Mouse (Mus musculus): ENCODE measurements around the gene Trib3. TPM values are rescaled to one million over a fixed set of nuclear protein-coding genes. Genes with fewer than 3 reads are reported as not detected.

The Trib3 gene
- polyA plus RNA-seq, 1 experiment from 2014 or later: 6.5 TPM

DNA sequence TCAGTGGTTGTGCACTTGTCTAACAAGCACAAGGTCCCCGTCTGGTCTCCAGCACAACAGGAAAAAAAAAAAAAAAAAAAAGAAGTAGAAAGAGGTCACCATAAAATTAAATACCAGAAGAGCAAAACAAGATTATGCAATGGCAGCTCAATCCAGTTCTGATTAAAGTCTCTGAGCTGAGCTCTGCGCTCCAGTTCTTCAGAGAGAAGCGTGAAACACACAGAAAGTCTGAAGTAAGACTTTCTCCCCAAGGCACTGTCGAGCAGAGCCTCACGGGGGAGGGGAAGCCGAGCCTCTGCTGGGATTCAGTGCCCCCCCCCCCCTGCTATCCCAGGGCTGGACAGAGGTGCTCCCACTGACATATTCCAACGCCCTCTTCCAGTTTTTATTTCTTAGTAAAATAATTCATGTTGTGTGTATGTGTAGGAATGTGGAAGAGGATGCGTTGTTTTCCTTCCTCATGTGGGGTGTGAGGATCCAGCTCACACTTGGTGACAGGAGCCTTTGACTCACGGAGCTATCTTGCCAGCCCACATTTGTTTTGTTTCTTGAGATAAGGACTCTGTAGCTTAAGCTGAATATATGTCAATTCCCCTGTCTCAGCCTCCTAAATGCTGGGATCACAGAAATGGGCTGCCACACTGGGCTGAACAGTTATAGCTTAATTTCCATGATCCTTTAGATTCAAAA lies 3.1 kb upstream of the Trib3 start:
- no peak overlapping the region for H3K4me3 ChIP-seq (replicated peaks)
- 0 out of 2 replicates have a peak, but pooled peaks cover 3% of the 10 kb centered on the region for H3K27me3 ChIP-seq
- no peaks in the 10 kb centered on the region for H3K9me3 ChIP-seq (replicated peaks)
- H3K27ac ChIP-seq (replicated peaks): no peak overlapping the region
- no peaks in the 10 kb centered on the region for H3K36me3 ChIP-seq
- WGBS: 30% methylated on average over 9 of the region's 9 CpGs
- ATAC-seq (ENCODE audit: insufficient number of reproducible peaks, low FRiP score, low TSS enrichment, low read depth): no peak
- no peak overlapping the region for H3K4me2 ChIP-seq (replicated peaks)
- peaks cover 13% of the 10 kb centered on the region for H3K4me1 ChIP-seq
- no peak overlapping the region for H3K9ac ChIP-seq

DNA sequence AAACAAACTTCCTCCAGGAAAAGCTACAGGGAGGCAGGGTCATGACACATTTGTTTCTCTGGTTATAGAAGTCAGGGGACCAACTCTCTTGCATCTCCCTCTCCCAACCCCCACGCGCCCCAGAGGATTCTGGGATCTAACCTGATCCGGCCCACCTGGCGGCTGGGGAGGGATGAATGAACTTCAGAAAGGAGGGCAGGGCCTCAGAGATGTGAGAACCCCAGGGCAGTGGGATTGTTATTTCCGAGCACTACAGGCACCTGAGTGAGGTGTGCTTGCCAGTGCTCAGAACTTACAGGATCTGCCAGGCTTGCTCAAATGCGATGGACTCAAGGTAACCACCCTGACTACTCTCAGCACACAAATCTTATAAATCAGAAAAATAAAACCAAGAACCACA lies 1.6 kb upstream of the Trib3 start:
- H3K4me2 ChIP-seq (replicated peaks): no peak overlapping the region
- no peak overlapping the region for H3K9ac ChIP-seq
- H3K4me1 ChIP-seq: peaks cover 13% of the 10 kb centered on the region
- H3K27me3 ChIP-seq: 0 out of 2 replicates have a peak, but pooled peaks cover 3% of the 10 kb centered on the region
- H3K27ac ChIP-seq (replicated peaks): no peak overlapping the region
- H3K4me3 ChIP-seq (replicated peaks): no peak overlapping the region
- no peaks in the 10 kb centered on the region for H3K9me3 ChIP-seq (replicated peaks)
- no peaks in the 10 kb centered on the region for H3K36me3 ChIP-seq
- WGBS: 56% methylated on average over 6 of the region's 6 CpGs
- ATAC-seq (ENCODE audit: insufficient number of reproducible peaks, low FRiP score, low TSS enrichment, low read depth): no peak

DNA sequence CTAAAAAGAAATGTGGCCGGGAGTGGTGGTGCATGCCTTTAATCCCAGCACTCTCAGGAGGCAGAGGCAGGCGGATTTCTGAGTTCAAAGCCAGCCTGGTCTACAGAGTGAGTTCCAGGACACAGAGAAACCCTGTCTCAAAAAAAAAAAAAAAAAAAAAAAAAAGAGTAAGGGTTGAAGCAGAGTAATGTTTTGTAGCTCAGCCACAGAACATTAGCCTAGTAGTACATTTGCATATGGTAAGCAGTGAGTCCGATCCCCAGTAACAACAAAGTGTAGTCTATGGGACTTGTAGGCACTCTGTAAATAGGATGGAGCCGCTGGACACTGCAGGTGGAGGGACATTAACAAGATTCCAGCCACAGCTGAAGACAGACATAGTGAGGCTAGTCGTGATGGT lies 1.1 kb upstream of the Trib3 start:
- no peaks in the 10 kb centered on the region for H3K9me3 ChIP-seq (replicated peaks)
- no peak for ATAC-seq (ENCODE audit: insufficient number of reproducible peaks, low FRiP score, low TSS enrichment, low read depth)
- no peak overlapping the region for H3K27ac ChIP-seq (replicated peaks)
- H3K4me2 ChIP-seq (replicated peaks): no peak overlapping the region
- H3K36me3 ChIP-seq: no peaks in the 10 kb centered on the region
- no peak overlapping the region for H3K4me3 ChIP-seq (replicated peaks)
- H3K4me1 ChIP-seq: peaks cover 13% of the 10 kb centered on the region
- no peak overlapping the region for H3K9ac ChIP-seq
- WGBS: 63% methylated on average over 5 of the region's 5 CpGs
- H3K27me3 ChIP-seq: 0 out of 2 replicates have a peak, but pooled peaks cover 3% of the 10 kb centered on the region

DNA sequence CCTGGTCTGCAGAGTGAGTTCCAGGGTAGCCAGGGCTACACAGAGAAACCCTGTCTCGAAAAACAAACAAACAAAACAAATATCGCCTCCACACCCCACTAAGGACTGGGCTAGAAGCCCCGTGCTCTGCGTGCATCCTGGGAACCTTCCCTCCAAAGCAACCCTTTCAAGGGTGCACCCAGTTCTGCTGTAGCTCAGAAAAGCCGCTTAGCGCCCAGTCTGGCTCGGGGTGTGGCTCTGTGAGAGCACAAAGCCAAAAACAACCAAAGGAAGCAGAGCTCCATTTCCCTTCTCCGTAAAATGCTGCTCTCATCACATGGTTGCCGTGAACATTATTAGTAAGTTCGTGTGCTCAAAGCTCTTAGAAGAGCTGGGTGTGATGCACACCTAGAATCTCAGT lies 529 bp upstream of the Trib3 start:
- H3K4me2 ChIP-seq (replicated peaks): peak overlapping the region; percentile 95
- peak overlapping the region; percentile 56 for H3K4me3 ChIP-seq (replicated peaks)
- H3K27ac ChIP-seq (replicated peaks): no peak overlapping the region
- H3K4me1 ChIP-seq: peaks cover 13% of the 10 kb centered on the region
- 0 out of 2 replicates have a peak, but pooled peaks cover 3% of the 10 kb centered on the region for H3K27me3 ChIP-seq
- WGBS: 9% methylated on average over 10 of the region's 10 CpGs
- H3K9me3 ChIP-seq (replicated peaks): no peaks in the 10 kb centered on the region
- peak overlapping the region; percentile 24; the same call in 1 of the 2 replicates for H3K9ac ChIP-seq
- ATAC-seq (ENCODE audit: insufficient number of reproducible peaks, low FRiP score, low TSS enrichment, low read depth): no peak
- no peaks in the 10 kb centered on the region for H3K36me3 ChIP-seq

DNA sequence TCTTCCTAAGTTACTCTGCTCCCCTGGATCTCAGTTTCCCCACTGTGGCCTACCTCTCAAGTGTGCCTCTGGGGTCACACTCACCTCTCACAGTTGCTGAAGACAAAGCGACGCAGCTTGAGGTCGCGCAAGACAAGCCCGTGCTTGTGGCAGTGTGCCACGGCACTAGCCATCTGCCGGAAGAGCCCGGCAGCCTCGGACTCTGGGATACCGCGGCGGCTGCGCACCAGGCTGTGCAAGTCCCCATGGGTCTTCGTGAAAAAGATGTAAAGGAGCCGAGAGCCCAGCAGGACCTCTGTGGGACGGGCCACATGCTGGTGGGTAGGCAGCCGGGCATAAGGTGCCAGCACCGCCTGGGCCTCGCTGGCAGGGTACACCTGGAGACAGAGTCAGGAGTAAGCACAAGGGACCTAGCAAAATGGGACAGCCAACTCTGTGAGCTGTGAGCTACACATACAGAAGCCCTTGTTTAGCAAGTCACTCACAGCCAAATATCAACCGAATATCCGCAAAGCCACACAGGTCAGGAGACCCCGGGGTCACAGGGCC lies 4.1 kb downstream of the Trib3 start:
- peaks cover 13% of the 10 kb centered on the region for H3K4me1 ChIP-seq
- H3K4me3 ChIP-seq (replicated peaks): no peak overlapping the region

DNA sequence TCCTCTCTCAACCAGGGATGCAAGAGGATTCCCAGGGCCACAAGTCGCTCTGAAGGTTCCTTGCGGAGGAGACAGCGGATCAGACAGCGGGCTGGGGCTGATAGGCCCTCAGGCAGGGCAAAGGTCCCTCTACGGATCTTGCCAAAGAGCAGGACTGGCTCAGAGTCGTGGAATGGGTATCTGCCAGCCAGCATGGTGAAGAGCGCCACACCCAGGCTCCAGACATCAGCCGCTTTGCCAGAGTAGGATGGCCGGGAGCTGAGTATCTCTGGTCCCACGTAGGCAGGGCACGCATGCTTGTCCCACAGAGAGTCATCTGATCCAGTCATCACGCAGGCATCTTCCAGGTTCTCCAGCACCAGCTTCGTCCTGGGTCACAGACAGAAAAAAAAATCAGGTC lies 5.5 kb downstream of the Trib3 start:
- no peaks in the 10 kb centered on the region for H3K36me3 ChIP-seq
- no peak overlapping the region for H3K4me2 ChIP-seq (replicated peaks)
- H3K27ac ChIP-seq (replicated peaks): no peak overlapping the region
- no peak overlapping the region for H3K4me3 ChIP-seq (replicated peaks)
- 74% methylated on average over 13 of the region's 13 CpGs for WGBS
- no peak for ATAC-seq (ENCODE audit: insufficient number of reproducible peaks, low FRiP score, low TSS enrichment, low read depth)
- no peak overlapping the region for H3K9ac ChIP-seq
- H3K4me1 ChIP-seq: peaks cover 4% of the 10 kb centered on the region
- 0 out of 2 replicates have a peak, but pooled peaks cover 5% of the 10 kb centered on the region for H3K27me3 ChIP-seq
- H3K9me3 ChIP-seq (replicated peaks): no peaks in the 10 kb centered on the region

More for the DNA sequence above, 4.1 kb downstream of the Trib3 start:
- no peak for ATAC-seq (ENCODE audit: insufficient number of reproducible peaks, low FRiP score, low TSS enrichment, low read depth)
- H3K4me2 ChIP-seq (replicated peaks): no peak overlapping the region
- no peak overlapping the region for H3K9ac ChIP-seq
- H3K36me3 ChIP-seq: no peaks in the 10 kb centered on the region
- WGBS: 88% methylated on average over 22 of the region's 22 CpGs
- 0 out of 2 replicates have a peak, but pooled peaks cover 3% of the 10 kb centered on the region for H3K27me3 ChIP-seq
- H3K27ac ChIP-seq (replicated peaks): no peak overlapping the region
- no peaks in the 10 kb centered on the region for H3K9me3 ChIP-seq (replicated peaks)

DNA sequence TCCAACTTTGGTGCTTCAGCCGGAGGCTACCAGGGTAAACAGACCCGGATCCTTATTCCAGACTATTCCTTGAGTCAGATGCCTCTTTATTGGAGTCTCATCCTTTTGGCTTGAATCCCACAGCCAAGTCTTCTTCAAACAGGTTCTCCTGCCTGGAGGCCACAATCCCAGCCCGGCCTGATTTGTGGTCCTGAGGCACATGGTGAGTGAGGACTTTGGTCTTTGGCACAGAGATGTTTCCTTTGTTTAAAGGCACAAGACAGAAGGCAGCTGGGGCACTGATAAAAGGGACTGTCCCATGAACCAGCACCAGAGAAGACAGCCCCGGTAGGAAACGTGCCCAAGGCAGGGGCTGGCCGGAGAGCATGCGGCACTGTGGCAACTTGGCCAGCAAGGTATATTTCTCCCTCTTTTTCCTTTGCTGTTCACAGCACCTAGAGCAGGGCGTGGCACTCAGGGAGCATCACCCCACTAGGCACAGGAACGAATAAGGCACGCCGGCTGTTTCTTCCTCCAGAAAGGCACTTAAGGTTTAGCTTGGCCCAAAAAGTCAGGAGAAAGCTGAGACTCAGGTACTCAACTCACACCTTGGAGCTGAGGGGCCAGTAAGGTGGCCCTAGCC lies 6.1 kb downstream of the Trib3 start:
- no peak overlapping the region for H3K4me3 ChIP-seq (replicated peaks)
- no peaks in the 10 kb centered on the region for H3K9me3 ChIP-seq (replicated peaks)
- H3K27ac ChIP-seq (replicated peaks): no peak overlapping the region
- H3K36me3 ChIP-seq: no peaks in the 10 kb centered on the region
- H3K4me2 ChIP-seq (replicated peaks): no peak overlapping the region
- 82% methylated on average over 11 of the region's 11 CpGs for WGBS
- H3K9ac ChIP-seq: no peak overlapping the region
- no peak for ATAC-seq (ENCODE audit: insufficient number of reproducible peaks, low FRiP score, low TSS enrichment, low read depth)
- H3K27me3 ChIP-seq: 0 out of 2 replicates have a peak, but pooled peaks cover 5% of the 10 kb centered on the region
- H3K4me1 ChIP-seq: no peaks in the 10 kb centered on the region

DNA sequence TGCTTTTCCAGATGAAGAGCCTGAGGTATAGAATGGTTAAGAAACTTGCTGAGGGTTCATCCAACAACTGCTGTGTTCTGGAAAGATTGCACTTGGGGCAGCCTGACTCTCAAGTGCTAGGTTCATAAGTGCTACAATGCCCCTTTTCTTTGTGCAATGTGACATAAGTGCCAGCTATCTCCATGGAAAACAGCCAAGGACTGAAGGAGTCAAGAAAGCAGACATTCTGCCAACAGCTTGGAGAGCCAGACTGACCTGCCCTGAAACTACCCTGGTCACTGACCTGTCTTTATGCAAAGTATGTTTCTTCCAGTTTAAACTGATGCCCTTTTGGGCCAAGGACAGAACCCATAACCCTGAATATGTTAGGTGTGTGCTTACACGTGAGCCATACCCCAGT lies 7.0 kb downstream of the Trib3 start:
- no peak overlapping the region for H3K27ac ChIP-seq (replicated peaks)
- no peak overlapping the region for H3K4me2 ChIP-seq (replicated peaks)
- H3K36me3 ChIP-seq: no peaks in the 10 kb centered on the region
- no peak overlapping the region for H3K9ac ChIP-seq
- H3K9me3 ChIP-seq (replicated peaks): no peaks in the 10 kb centered on the region
- H3K4me1 ChIP-seq: no peaks in the 10 kb centered on the region
- WGBS: 70% methylated on average over 1 of the region's 1 CpGs
- no peak overlapping the region for H3K4me3 ChIP-seq (replicated peaks)
- no peak for ATAC-seq (ENCODE audit: insufficient number of reproducible peaks, low FRiP score, low TSS enrichment, low read depth)
- 0 out of 2 replicates have a peak, but pooled peaks cover 5% of the 10 kb centered on the region for H3K27me3 ChIP-seq

DNA sequence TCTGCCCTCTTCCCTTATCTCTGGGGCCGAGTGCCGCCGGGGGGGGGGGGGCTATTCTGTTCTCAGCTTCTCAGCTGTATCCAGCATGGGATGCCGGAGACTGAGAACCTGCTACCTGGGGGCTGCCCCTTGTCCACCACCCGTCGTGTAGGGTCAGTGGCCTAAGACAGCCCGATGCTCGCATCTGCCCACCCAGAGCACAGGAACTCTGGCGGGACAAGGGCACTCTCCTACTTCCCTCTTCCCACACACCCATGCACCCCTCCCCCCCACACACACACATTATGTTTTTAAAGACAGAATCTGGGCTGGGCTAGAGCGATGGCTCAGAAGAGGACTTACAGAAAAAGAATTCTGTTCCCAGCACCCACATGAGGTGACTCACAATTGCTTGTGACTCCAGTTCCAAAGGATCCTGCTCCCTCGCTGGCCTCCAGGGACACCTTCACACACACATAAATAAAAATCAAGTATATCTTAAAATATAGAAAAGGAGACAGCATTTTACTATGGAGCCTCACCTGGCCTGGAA lies 8.5 kb downstream of the Trib3 start:
- no peaks in the 10 kb centered on the region for H3K36me3 ChIP-seq
- no peak for ATAC-seq (ENCODE audit: insufficient number of reproducible peaks, low FRiP score, low TSS enrichment, low read depth)
- no peak overlapping the region for H3K4me2 ChIP-seq (replicated peaks)
- WGBS: 46% methylated on average over 11 of the region's 11 CpGs
- no peak overlapping the region for H3K4me3 ChIP-seq (replicated peaks)
- H3K9me3 ChIP-seq (replicated peaks): no peaks in the 10 kb centered on the region
- 0 out of 2 replicates have a peak, but pooled peaks cover 5% of the 10 kb centered on the region for H3K27me3 ChIP-seq
- no peak overlapping the region for H3K9ac ChIP-seq
- H3K27ac ChIP-seq (replicated peaks): no peak overlapping the region
- H3K4me1 ChIP-seq: peaks cover 10% of the 10 kb centered on the region

DNA sequence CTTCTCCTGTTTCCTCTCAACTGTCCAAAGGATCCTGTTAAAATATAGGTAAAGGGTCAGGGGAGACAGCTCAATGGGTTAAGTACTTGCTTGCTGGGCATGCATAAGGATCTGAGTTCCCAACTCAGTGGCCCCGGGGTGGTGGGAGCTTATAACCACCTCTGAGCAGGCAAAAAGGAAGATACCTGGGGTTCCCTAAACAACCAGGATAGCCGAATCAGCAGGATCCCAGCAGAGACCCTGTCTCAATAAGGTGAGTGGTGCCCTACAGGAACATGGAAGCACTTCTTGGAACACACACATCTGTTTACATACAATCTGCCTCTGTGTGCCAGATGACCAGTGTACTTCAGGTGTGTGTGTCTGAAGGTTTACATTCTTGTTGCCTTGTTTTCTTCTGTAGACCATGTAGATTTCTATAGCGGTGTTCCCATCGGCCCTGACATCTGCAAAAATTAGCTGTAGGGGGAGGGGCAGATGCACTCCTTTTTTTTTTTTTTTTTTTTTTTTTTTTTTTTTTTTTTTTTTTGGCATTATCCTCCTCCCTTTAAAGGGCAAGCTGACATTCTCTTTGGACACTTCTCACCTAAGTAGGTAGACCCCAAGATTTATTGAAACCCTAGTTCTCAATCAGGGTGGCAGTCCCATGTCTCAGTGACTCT lies 10.4 kb downstream of the Trib3 start:
- H3K9ac ChIP-seq: no peak overlapping the region
- H3K27me3 ChIP-seq: 0 out of 2 replicates have a peak, but pooled peaks cover 5% of the 10 kb centered on the region
- H3K4me1 ChIP-seq: peaks cover 14% of the 10 kb centered on the region
- no peak overlapping the region for H3K27ac ChIP-seq (replicated peaks)
- H3K4me3 ChIP-seq (replicated peaks): no peak overlapping the region
- 73% methylated on average over 4 of the region's 4 CpGs for WGBS
- peaks cover 12% of the 10 kb centered on the region for H3K36me3 ChIP-seq
- no peak overlapping the region for H3K4me2 ChIP-seq (replicated peaks)
- H3K9me3 ChIP-seq (replicated peaks): no peaks in the 10 kb centered on the region
- no peak for ATAC-seq (ENCODE audit: insufficient number of reproducible peaks, low FRiP score, low TSS enrichment, low read depth)
